Mouse (Mus musculus) adrenal gland (tissue): ENCODE data around the gene Tob2.

Experiments
- intact Hi-C: fragments of 180-260 bp; cut with DNase I; formaldehyde crosslinking; loops from one replicate; pipeline ENCODE4 v1.15.1; 2025

The Tob2 gene

GRCm38 (mm10) chr15:81839634-81840033 lies 19.0 kb downstream of the Tob2 start:
- intact Hi-C loops, result no loop called here

GRCm38 (mm10) chr15:81838554-81839235 lies 19.9 kb downstream of the Tob2 start:
- intact Hi-C loops, result no loop called here

- intact Hi-C loops, result no loop called here
Observed at GRCm38 (mm10) chr15:81836966-81837920, 21.4 kb downstream of the Tob2 start.

- intact Hi-C loops, result no loop called here
Observed at GRCm38 (mm10) chr15:81836124-81836821, 22.3 kb downstream of the Tob2 start.

GRCm38 (mm10) chr15:81835007-81835880 lies 23.4 kb downstream of the Tob2 start:
- intact Hi-C loops, result no loop called here

GRCm38 (mm10) chr15:81834171-81834841 lies 24.3 kb downstream of the Tob2 start:
- intact Hi-C loops, result loop anchor here (5.0 kb wide), 1 partner anchor 73 kb away; no protein-coding TSS in a partner anchor

- intact Hi-C loops, result loop anchor here (5.0 kb wide), 1 partner anchor 74 kb away; no protein-coding TSS in a partner anchor
Observed at GRCm38 (mm10) chr15:81833481-81833880, 25.1 kb downstream of the Tob2 start.

- intact Hi-C loops, result loop anchor here (5.0 kb wide), 1 partner anchor 75 kb away; no protein-coding TSS in a partner anchor
Observed at GRCm38 (mm10) chr15:81832219-81832618, 26.4 kb downstream of the Tob2 start.

- intact Hi-C loops, result loop anchor here (5.0 kb wide), 1 partner anchor 76 kb away; no protein-coding TSS in a partner anchor
Observed at GRCm38 (mm10) chr15:81831136-81831825, 27.3 kb downstream of the Tob2 start.

- intact Hi-C loops, result loop anchor here (5.0 kb wide), 1 partner anchor 77 kb away; no protein-coding TSS in a partner anchor
Observed at GRCm38 (mm10) chr15:81830530-81830929, 28.1 kb downstream of the Tob2 start.

GRCm38 (mm10) chr15:81829208-81829580 lies 29.4 kb downstream of the Tob2 start:
- intact Hi-C loops, result no loop called here

- intact Hi-C loops, result no loop called here
Observed at GRCm38 (mm10) chr15:81828426-81829207, 30.0 kb downstream of the Tob2 start.

- intact Hi-C loops, result no loop called here
Observed at GRCm38 (mm10) chr15:81824832-81825231, 33.8 kb downstream of the Tob2 start.

GRCm38 (mm10) chr15:81822631-81823030 lies 36.0 kb downstream of the Tob2 start:
- intact Hi-C loops, result no loop called here

- intact Hi-C loops, result no loop called here
Observed at GRCm38 (mm10) chr15:81818404-81818803, 40.2 kb downstream of the Tob2 start.

GRCm38 (mm10) chr15:81814716-81815370 lies 43.8 kb downstream of the Tob2 start:
- intact Hi-C loops, result no loop called here

GRCm38 (mm10) chr15:81813986-81814705 lies 44.5 kb downstream of the Tob2 start:
- intact Hi-C loops, result no loop called here
